Mouse (Mus musculus): Measurements from ENCODE around the gene Selenoo.

The Selenoo gene

GRCm38 (mm10) chr15:89125351-89125750 is 36.5 kb downstream of the Selenoo start:
- DNase-seq (ENCODE audit: extremely low spot score, low spot score): no peak

- DNase-seq (ENCODE audit: extremely low spot score, low spot score): no peak
These were observed 37.7 kb downstream of the Selenoo start for GRCm38 (mm10) chr15:89126622-89127021.

GRCm38 (mm10) chr15:89127364-89127940 is 38.6 kb downstream of the Selenoo start:
- DNase-seq (ENCODE audit: extremely low spot score, low spot score): no peak

- DNase-seq (ENCODE audit: extremely low spot score, low spot score): peak; percentile 88
These were observed 39.8 kb downstream of the Selenoo start, which contains the start of gene Hdac10 for GRCm38 (mm10) chr15:89128382-89129350. Hdac10 (minus strand) TSS chr15:89128700.

GRCm38 (mm10) chr15:89130245-89130644 is 41.4 kb downstream of the Selenoo start:
- no peak for DNase-seq (ENCODE audit: extremely low spot score, low spot score)

- DNase-seq (ENCODE audit: extremely low spot score, low spot score): no peak
These were observed 42.4 kb downstream of the Selenoo start for GRCm38 (mm10) chr15:89131316-89131715.

- DNase-seq (ENCODE audit: extremely low spot score, low spot score): no peak
These were observed 47.7 kb downstream of the Selenoo start for GRCm38 (mm10) chr15:89136461-89137155.

- no peak for DNase-seq (ENCODE audit: extremely low spot score, low spot score)
These were observed 48.6 kb downstream of the Selenoo start for GRCm38 (mm10) chr15:89137378-89138045.

GRCm38 (mm10) chr15:89138046-89138405 is 49.1 kb downstream of the Selenoo start:
- DNase-seq (ENCODE audit: extremely low spot score, low spot score): no peak

- no peak for DNase-seq (ENCODE audit: extremely low spot score, low spot score)
These were observed 49.6 kb downstream of the Selenoo start for GRCm38 (mm10) chr15:89138531-89138930.

- peak; percentile 58 for DNase-seq (ENCODE audit: extremely low spot score, low spot score)
These were observed 51.3 kb downstream of the Selenoo start for GRCm38 (mm10) chr15:89140048-89140658.

GRCm38 (mm10) chr15:89140659-89141252 is 51.9 kb downstream of the Selenoo start, which contains the start of gene Mapk12:
Mapk12 (minus strand) TSS chr15:89140703.
- peak; percentile 71 for DNase-seq (ENCODE audit: extremely low spot score, low spot score)

- no peak for DNase-seq (ENCODE audit: extremely low spot score, low spot score)
These were observed 52.6 kb downstream of the Selenoo start for GRCm38 (mm10) chr15:89141443-89141842.

GRCm38 (mm10) chr15:89141905-89142304 is 53.0 kb downstream of the Selenoo start:
- no peak for DNase-seq (ENCODE audit: extremely low spot score, low spot score)

GRCm38 (mm10) chr15:89143134-89143533 is 54.2 kb downstream of the Selenoo start:
- DNase-seq (ENCODE audit: extremely low spot score, low spot score): no peak

- no peak for DNase-seq (ENCODE audit: extremely low spot score, low spot score)
These were observed 56.1 kb downstream of the Selenoo start for GRCm38 (mm10) chr15:89144965-89145364.

- no peak for DNase-seq (ENCODE audit: extremely low spot score, low spot score)
These were observed 57.0 kb downstream of the Selenoo start for GRCm38 (mm10) chr15:89145813-89146350.

GRCm38 (mm10) chr15:89146537-89146936 is 57.7 kb downstream of the Selenoo start:
- peak; percentile 40 for DNase-seq (ENCODE audit: extremely low spot score, low spot score)

GRCm38 (mm10) chr15:89147024-89147423 is 58.1 kb downstream of the Selenoo start:
- DNase-seq (ENCODE audit: extremely low spot score, low spot score): no peak

GRCm38 (mm10) chr15:89147456-89147855 is 58.6 kb downstream of the Selenoo start:
- DNase-seq (ENCODE audit: extremely low spot score, low spot score): peak; percentile 27
